Mouse (Mus musculus) lung, postnatal 0 days (tissue): ENCODE results near the gene Csrnp3. TPM values are rescaled to one million over a fixed set of nuclear protein-coding genes. Genes with fewer than 3 reads are reported as not detected.

ENCODE experiments used
- ATAC-seq: fragments of 200-750 bp; cut with Nextera tagmentation; 2 replicates; pipeline ENCODE4 v1.8.0; 2017; ENCODE audit warnings: moderate library complexity
- DNase-seq: peaks from one replicate; pipeline ENCODE4 v3.0.0-alpha.2; 2016; ENCODE audit warnings: low spot score
- H3K27ac ChIP-seq: fragments of 300-500 bp; sonication (generic); 2 replicates; pipeline ENCODE4 v1.5.1; 2014; ENCODE audit warnings: antibody characterized with exemption, mild to moderate bottlenecking, low read length, mixed read lengths
- H3K27me3 ChIP-seq: fragments of 300-500 bp; sonication (generic); replicated peaks from 2 replicates; pipeline ENCODE4 v1.6.1; 2014; ENCODE audit warnings: low read length, mixed read lengths; ENCODE audit not compliant: insufficient read depth
- H3K36me3 ChIP-seq: fragments of 300-500 bp; sonication (generic); 2 replicates; pipeline ENCODE4 v1.6.1; 2014; ENCODE audit warnings: low read length, mixed read lengths; ENCODE audit not compliant: insufficient read depth
- H3K4me1 ChIP-seq: fragments of 300-500 bp; sonication (generic); 2 replicates; pipeline ENCODE4 v1.6.1; 2014; ENCODE audit warnings: antibody characterized with exemption, low read depth, low read length, mixed read lengths; ENCODE audit not compliant: insufficient read depth
- H3K4me2 ChIP-seq: fragments of 300-500 bp; sonication (generic); replicated peaks from 2 replicates; pipeline ENCODE4 v1.6.1; 2014; ENCODE audit warnings: low read depth, mild to moderate bottlenecking, low read length, moderate library complexity, mixed read lengths
- H3K4me3 ChIP-seq: fragments of 300-500 bp; sonication (generic); 2 replicates; pipeline ENCODE4 v1.5.1; 2014; ENCODE audit warnings: low read depth, low read length
- H3K9ac ChIP-seq: fragments of 300-500 bp; sonication (generic); replicated peaks from 2 replicates; pipeline ENCODE4 v1.6.1; 2014; ENCODE audit warnings: low read depth, mild to moderate bottlenecking
- H3K9me3 ChIP-seq: fragments of 300-500 bp; sonication (generic); 2 replicates; pipeline ENCODE4 v1.6.1; 2016; ENCODE audit warnings: low read length, mixed read lengths
- CTCF ChIP-seq: IDR thresholded peaks from 2 replicates; pipeline ENCODE4 v1.5.1; 2016; ENCODE audit warnings: antibody characterized with exemption, mild to moderate bottlenecking
- EP300 ChIP-seq: IDR thresholded peaks from 2 replicates; pipeline ENCODE4 v1.6.1; 2016; ENCODE audit warnings: antibody characterized with exemption, mild to moderate bottlenecking, control low read depth
- WGBS: fragments of 180-500 bp; shearing (Covaris S2); extraction: QIAGEN DNeasy Blood & Tissue Kit; methylation state at CpG from one replicate; pipeline ENCODE4 v1.1.7; 2014; 5-methylcytosine and 5-hydroxymethylcytosine counted together
- polyA plus RNA-seq: library from polyadenylated mRNA; unstranded; fragments of >200 nt; fragmentation: Nextera tagmentation; extraction: Ambion mirVana; gene quantifications from 2 replicates; pipeline ENCODE4 v1.2.1, GENCODE M21; 2015

Csrnp3 gene
- polyA plus RNA-seq, 1 experiment from 2014 or later: 0.06 TPM

DNA sequence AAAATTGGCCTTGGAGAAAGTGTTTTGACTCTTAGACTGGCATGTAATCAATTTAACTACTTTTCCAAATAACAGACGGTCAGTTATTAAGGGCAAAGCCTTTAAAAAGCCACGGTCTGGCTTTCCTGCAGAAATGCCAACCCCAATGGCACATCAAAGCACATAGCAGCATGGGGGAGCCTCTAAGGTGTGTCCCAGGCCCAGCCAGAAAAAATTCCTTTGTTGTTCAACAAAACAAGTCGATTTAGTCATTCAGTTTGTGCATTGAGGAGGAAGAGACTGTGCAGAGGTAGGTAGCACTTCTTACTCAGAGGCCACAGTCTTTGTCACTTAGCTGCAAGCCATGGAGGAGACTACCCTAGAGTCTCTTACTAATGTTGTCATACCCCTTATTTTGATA lies 93.3 kb downstream of the Csrnp3 start:
- DNase-seq (no peak), ATAC-seq (no peak)
- no peaks in the 10 kb centered on the region for H3K9me3 ChIP-seq
- H3K36me3 ChIP-seq: no peaks in the 10 kb centered on the region
- H3K4me1 ChIP-seq: no peaks in the 10 kb centered on the region
- no peak overlapping the region for H3K4me3 ChIP-seq
- H3K9ac ChIP-seq: no peak overlapping the region
- TF ChIP-seq CTCF: no peak
- TF ChIP-seq EP300: no peak
- no peaks in the 10 kb centered on the region for H3K27me3 ChIP-seq
- 37% methylated on average over 3 of the region's 3 CpGs for WGBS
- no peak overlapping the region for H3K4me2 ChIP-seq
- no peak overlapping the region for H3K27ac ChIP-seq

DNA sequence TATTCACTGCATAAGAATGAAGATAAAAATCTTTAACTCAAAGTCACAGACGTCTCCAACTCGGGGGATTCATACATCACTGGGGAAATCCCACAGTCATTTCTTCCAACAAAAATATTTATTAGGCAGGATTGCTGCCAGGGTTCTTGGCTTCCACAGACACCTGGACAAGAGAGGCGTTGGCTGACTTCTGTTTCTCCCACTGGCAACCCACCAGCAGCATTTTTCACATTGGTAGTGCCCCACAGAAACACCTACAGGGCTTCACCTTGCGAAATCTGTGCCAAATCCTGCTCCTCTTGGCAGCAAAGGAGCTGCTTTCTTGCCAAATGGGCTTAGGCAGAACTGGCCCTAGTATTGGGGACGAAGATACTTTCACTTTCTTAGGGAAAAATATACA lies 94.8 kb downstream of the Csrnp3 start:
- TF ChIP-seq CTCF: no peak
- no peak for ATAC-seq
- WGBS: 64% methylated on average over 5 of the region's 5 CpGs

GRCm38 (mm10) chr2:65942346-65942745 lies 96.8 kb downstream of the Csrnp3 start:
- no peak overlapping the region for H3K9ac ChIP-seq
- no peak overlapping the region for H3K4me3 ChIP-seq
- DNase-seq: no peak
- H3K4me1 ChIP-seq: no peaks in the 10 kb centered on the region
- no peaks in the 10 kb centered on the region for H3K27me3 ChIP-seq
- TF ChIP-seq CTCF (no peak), EP300 (no peak)
- ATAC-seq: no peak
- H3K4me2 ChIP-seq: no peak overlapping the region
- H3K27ac ChIP-seq: no peak overlapping the region
- no peaks in the 10 kb centered on the region for H3K9me3 ChIP-seq
- 57% methylated on average over 4 of the region's 4 CpGs for WGBS
- H3K36me3 ChIP-seq: no peaks in the 10 kb centered on the region

More for the DNA sequence above, 94.8 kb downstream of the Csrnp3 start:
- Histone ChIP-seq H3K9me3 (no peaks in the 10 kb centered on the region), H3K4me2 (no peak overlapping the region), H3K4me3 (no peak overlapping the region), H3K36me3 (no peaks in the 10 kb centered on the region), H3K27ac (no peak overlapping the region), H3K4me1 (no peaks in the 10 kb centered on the region), H3K9ac (no peak overlapping the region), H3K27me3 (no peaks in the 10 kb centered on the region)
- no peak for DNase-seq

GRCm38 (mm10) chr2:65948808-65949207 lies 103.2 kb downstream of the Csrnp3 start:
- no peak overlapping the region for H3K4me2 ChIP-seq
- no peak overlapping the region for H3K27ac ChIP-seq
- no peak overlapping the region for H3K9ac ChIP-seq
- H3K36me3 ChIP-seq: no peaks in the 10 kb centered on the region
- ATAC-seq (no peak), DNase-seq (no peak)
- no peaks in the 10 kb centered on the region for H3K27me3 ChIP-seq
- H3K4me1 ChIP-seq: no peaks in the 10 kb centered on the region
- WGBS: 82% methylated on average over 16 of the region's 16 CpGs
- no peaks in the 10 kb centered on the region for H3K9me3 ChIP-seq
- no peak overlapping the region for H3K4me3 ChIP-seq
- TF ChIP-seq EP300: no peak

- Histone ChIP-seq H3K27ac (no peak overlapping the region), H3K36me3 (no peaks in the 10 kb centered on the region), H3K27me3 (no peaks in the 10 kb centered on the region), H3K4me2 (no peak overlapping the region), H3K4me1 (no peaks in the 10 kb centered on the region), H3K9ac (no peak overlapping the region), H3K9me3 (no peaks in the 10 kb centered on the region), H3K4me3 (no peak overlapping the region)
- DNase-seq: no peak
- TF ChIP-seq CTCF: no peak
- no peak for TF ChIP-seq EP300
- no peak for ATAC-seq
- 54% methylated on average over 17 of the region's 17 CpGs for WGBS
Measured at GRCm38 (mm10) chr2:65953726-65954340, 108.3 kb downstream of the Csrnp3 start.

GRCm38 (mm10) chr2:65955804-65956203 lies 110.2 kb downstream of the Csrnp3 start:
- Histone ChIP-seq H3K4me3 (no peak overlapping the region), H3K4me2 (no peak overlapping the region), H3K27me3 (no peaks in the 10 kb centered on the region), H3K9me3 (no peaks in the 10 kb centered on the region), H3K9ac (no peak overlapping the region), H3K4me1 (no peaks in the 10 kb centered on the region), H3K36me3 (no peaks in the 10 kb centered on the region), H3K27ac (no peak overlapping the region)
- DNase-seq (no peak), ATAC-seq (no peak)
- WGBS: 82% methylated on average over 1 of the region's 1 CpGs
- TF ChIP-seq CTCF: no peak
- TF ChIP-seq EP300: no peak

- no peak for DNase-seq
- Histone ChIP-seq H3K4me1 (no peaks in the 10 kb centered on the region), H3K9me3 (no peaks in the 10 kb centered on the region), H3K4me2 (no peak overlapping the region), H3K27ac (no peak overlapping the region), H3K9ac (no peak overlapping the region), H3K4me3 (no peak overlapping the region), H3K27me3 (no peaks in the 10 kb centered on the region), H3K36me3 (no peaks in the 10 kb centered on the region)
- ATAC-seq: no peak
- WGBS: 81% methylated on average over 9 of the region's 9 CpGs
- TF ChIP-seq CTCF: no peak
- TF ChIP-seq EP300: no peak
Measured at GRCm38 (mm10) chr2:65956727-65957126, 111.2 kb downstream of the Csrnp3 start.
